Mouse (Mus musculus): ENCODE data around the gene Mpp2. TPM values are rescaled to one million over a fixed set of nuclear protein-coding genes. Genes with fewer than 3 reads are reported as not detected.

The Mpp2 gene
- total RNA-seq, 2 experiments from 2014 or later: 1.5 to 3.1 TPM

DNA sequence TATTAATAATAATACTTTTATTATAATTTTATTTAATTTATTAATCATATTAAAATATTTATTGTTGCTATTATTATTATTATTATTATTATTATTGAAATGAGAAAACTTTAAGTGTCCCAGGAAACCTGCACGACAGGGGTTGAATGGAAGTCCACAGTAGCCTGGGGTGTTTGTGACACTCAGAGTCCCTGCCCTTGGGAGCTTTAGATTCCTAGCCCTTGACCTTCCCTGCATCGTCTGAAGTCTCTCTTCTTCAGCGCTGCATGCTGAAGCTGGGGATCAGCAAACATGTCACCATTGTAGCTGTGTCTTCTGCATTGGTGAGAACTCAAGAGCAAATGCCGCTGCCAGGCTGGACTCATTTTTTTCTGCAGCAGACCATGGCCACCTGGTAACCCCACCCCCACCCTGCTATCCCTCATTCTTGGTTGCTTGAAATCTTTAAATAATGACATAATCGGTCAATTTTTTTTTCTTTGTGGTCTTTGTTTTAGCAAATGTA lies 52.8 kb downstream of the Mpp2 start:
- no peak for DNase-seq

DNA sequence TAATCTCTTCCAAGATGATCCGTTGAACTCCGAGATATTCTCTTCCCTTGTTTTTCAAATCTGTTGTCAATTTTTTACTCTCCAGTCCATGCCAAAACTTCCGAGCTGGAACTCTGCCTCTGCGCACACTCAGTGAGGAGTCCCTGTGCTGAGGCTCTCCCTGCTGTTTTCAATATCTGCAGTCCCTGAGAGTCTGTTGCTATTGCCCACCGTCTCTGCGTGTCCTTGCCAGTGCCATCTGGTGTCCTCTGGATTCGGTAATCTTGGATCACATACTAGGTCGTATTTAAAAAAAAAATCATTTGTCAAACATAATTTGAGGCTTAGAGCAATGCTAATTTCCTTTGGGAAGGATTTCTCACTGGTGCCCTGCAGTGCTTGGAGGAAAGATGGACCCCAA lies 53.4 kb downstream of the Mpp2 start:
- DNase-seq: no peak

DNA sequence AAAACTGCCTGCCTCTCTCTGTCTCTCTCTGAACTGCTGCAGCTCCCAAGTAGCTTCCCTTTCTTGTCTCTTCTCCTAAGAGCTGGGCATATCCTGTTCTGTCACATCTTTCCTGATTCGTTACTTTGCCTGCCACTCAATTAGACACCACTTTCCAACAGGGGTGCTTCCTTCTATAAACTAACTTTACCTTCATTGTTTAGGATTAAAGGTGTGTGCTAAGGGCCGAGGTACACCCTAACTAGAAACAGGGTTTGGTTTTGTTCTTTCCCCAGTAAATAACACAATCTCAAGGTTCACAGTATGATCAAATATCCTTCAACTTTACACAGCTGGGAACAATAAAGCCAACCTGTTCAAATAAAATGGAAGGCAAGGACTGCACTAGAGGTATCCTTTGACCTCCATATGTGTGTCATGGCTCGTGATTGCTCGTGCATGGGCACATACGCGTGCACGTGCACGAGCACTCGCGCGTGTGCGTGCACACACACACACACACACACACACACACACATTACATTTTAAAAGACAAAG lies 55.2 kb downstream of the Mpp2 start:
- no peak for DNase-seq

GRCm38 (mm10) chr11:102031149-102031548 lies 57.2 kb downstream of the Mpp2 start:
- no peak for DNase-seq

DNA sequence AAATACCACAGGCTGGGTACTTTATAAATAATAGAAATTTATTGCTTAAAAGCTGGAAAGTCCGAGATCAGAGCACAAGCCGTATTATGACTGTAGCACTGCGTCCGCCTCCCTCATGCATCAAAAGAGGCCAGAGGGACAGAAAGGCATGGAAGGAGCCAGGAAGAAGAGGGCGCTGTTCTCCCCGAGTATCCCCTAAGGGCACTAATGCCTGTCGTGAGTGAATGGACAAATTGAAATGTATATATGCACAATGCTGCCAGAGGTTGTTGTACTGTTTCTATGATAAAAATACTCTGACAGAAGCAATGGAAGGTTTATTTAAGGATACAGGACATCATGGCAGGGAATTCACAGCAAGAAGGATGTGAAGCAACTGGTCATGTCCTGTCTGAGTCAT lies 58.3 kb downstream of the Mpp2 start:
- DNase-seq: no peak

- DNase-seq: no peak
Observed at GRCm38 (mm10) chr11:102029304-102029703, 59.0 kb downstream of the Mpp2 start.

DNA sequence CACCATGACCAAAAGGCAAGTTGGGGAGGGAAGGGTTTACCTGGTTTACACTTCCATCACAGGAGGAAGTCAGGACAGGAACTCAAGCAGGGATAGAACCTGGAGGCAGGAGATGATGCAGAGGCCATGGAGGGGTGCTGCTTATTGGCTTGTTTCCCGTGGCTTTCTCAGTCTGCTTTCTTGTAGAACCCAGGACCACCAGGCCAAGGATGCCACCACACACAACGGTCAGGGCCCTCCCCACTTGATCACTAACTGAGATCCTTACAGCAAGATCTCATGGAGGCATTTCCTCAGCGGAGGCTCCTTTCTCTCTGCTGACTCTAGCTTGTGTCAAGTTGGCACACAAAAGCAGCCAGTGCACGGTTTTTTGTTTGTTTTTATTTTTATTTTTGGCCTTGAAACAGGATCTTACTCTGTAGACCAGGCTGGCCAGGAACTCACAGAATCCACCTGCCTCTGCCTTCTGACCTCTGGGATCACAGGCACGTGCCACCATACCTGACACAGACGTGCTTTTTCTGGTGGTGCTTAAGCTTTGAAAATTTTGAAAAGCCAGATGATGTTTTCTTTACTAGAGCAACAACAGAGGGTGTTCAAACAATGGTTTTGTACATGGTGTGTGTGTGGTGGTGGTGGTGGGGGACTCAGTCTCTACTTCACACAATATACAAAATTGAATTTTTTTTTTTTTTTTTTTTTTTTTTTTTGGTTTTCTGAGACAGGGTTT lies 60.1 kb downstream of the Mpp2 start, which contains the start of gene Mpp3:
TSS of gene Mpp3 (minus strand) at position 375 of the 730 bp plus-strand sequence.
- no peak for DNase-seq

GRCm38 (mm10) chr11:102027361-102028017 lies 60.8 kb downstream of the Mpp2 start:
- no peak for DNase-seq

DNA sequence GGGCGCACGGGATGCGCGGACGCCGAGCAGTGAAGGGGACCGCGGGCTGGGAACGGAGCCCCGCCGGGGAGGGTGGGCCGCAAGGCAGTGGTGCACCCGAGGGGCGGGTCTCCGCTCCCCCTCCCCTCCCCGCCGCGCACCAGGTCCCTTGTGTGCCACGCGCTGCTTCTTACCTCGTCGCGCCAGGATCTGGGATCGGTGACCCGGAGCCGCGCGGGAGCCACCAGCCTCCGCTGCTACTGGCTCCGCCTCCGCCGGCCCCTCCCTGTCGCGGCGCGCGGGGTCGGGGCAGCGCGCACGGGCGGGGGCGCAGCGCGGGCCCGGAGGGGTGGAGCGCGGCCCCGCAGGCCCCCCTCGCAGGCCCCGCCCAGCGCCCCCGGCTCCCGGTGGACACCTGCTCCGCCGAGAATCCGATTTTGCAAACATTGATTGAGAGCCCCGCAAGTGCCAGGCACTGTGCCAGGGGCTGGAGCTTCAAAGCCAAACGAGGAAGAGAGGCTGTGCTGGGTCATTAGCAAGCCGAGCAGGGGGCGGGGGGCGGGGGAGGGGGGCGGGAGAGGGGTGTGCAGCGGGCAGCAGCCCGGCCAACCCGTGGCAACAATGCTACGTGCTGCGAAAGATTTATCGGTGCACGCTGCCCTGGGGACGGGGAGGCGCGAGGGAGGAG lies 61.5 kb downstream of the Mpp2 start:
- peak; percentile 75 for DNase-seq

- no peak for DNase-seq
Observed at GRCm38 (mm10) chr11:102025991-102026660, 62.2 kb downstream of the Mpp2 start.

DNA sequence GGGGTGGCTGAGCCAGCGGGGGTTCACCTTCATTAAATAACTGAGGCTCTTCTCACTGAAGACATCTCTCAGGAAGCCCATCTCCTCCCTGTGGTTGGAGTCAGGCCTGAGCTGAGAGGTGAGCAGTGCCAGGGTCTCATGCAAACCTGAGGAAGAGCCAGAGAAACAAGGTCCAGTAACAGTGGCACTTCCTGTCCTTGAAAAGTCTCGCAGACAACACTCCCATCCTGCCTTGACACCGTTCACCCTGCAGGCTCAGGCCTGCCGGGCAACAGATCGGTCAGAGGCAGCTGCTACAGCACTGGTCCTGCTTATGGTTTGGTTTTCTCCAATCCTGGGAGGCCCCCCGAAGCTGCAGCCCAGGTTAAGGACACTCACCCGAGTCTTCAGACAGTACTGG lies 63.0 kb downstream of the Mpp2 start:
- DNase-seq: no peak

GRCm38 (mm10) chr11:102024875-102025274 lies 63.4 kb downstream of the Mpp2 start:
- DNase-seq: no peak

DNA sequence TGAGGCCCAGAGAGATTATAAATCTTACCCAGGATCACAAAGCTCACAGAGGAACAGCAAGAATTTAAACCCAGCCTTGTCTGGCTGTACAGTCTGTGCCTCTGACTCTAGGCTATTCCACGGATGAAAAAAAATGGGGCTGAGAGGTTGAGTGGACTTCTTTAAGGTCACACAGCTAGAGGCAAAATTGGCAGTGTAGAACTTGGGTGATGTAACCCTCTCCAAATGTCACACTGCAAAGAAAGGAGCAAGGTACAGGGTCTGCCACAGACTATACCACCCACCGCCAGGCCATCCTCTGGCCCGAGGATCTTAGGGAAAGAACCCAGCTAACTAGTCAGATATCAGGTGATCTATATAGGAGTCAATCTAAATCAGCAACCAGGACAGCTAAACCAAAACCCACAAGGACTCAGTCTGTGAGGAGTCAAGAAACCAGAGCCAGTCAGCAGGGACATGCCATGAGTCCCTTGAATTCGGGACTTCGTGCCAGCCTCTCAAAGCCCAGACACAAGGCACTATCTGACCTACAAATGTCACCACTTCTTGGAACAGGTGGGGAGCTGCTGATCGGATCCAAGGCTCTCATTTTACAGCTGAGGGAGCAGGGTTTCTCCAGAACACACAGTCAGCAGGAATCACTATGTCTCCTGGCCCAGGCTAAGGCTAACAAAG lies 64.1 kb downstream of the Mpp2 start:
- no peak for DNase-seq

DNA sequence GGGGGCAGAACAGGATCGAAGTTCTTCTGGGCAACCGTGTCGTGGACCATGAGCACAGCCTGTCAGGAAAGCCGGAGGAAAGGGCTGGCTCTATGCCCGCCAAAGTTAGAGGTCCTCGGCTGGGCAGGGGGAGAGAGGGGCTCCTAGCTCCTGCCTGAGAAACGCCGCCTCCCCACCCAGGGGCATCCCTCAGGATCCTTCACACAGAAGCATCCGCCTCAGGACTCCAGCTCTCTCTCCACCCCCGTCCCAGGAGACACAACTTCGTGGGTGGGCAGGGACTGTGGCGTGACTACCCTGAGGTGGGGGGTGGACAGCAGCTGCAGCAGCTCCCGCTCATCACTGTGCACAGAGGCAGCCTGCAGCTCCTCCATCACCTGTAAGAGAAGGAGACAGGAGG lies 64.9 kb downstream of the Mpp2 start:
- no peak for DNase-seq

GRCm38 (mm10) chr11:102021196-102021595 lies 67.1 kb downstream of the Mpp2 start:
- no peak for DNase-seq

DNA sequence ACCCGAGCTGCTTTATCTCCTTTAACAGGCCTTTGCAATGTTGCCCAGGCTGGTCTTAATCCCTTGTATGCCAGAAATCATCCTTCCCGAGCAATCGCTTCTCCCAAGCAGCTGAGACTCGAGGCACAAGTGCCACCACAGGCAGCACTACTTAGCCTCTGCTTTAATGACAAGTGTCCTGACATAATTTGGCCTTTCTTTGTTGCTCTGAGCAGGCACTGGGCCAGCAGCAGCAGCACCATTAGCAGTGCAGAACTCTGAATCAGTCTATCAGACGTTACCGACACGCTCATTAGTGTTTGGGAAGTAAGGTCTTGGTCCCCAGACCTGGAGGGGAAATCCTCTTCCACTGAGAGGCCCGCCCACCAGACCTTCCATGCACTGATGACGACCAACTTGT lies 68.6 kb downstream of the Mpp2 start:
- DNase-seq: no peak

DNA sequence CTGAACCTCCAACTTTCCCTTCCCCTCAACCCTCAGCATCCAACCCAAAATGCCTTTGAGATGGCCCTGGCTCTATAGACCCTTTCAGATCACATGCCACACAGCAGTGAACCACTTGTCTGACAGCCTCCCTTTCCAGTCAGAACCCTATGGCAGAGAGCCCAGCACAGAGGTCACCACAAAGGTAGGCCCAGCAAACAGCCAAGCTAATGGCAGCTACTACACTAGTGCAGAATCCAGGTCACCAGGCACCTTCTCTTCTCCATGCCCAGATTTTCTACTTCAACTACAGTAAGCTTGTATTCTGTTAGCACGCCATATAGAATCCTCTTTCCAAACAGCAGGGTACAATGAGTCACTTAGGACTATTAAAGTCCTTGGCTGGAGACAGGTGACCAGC lies 72.2 kb downstream of the Mpp2 start:
- DNase-seq: peak; percentile 71 to 72

GRCm38 (mm10) chr11:102015472-102015871 lies 72.8 kb downstream of the Mpp2 start:
- DNase-seq: no peak

GRCm38 (mm10) chr11:102013201-102013600 lies 75.1 kb downstream of the Mpp2 start:
- no peak for DNase-seq

- DNase-seq: no peak
Observed at GRCm38 (mm10) chr11:102011510-102011909, 76.8 kb downstream of the Mpp2 start.

GRCm38 (mm10) chr11:102010140-102010539 lies 78.2 kb downstream of the Mpp2 start:
- peak in 1 of 2 experiments; percentile 42 for DNase-seq

Data from heart, adult 18-20 months (tissue).